Mouse (Mus musculus) lung, adult 2 months (tissue): ENCODE measurements around the gene Plin3.

Experiments used
- CTCF ChIP-seq: fragments of 200-500 bp; IDR thresholded peaks from 2 replicates; pipeline ENCODE4 v1.5.1; 2011; ENCODE audit warnings: mild to moderate bottlenecking, low read length, control low read depth; ENCODE audit not compliant: insufficient read depth
- POLR2A ChIP-seq: fragments of 200-500 bp; IDR thresholded peaks from 2 replicates; pipeline ENCODE4 v1.6.1; 2011; ENCODE audit warnings: low read depth, mild to moderate bottlenecking, control low read depth, low read length, borderline replicate concordance; ENCODE audit errors: extremely low read depth

DNA sequence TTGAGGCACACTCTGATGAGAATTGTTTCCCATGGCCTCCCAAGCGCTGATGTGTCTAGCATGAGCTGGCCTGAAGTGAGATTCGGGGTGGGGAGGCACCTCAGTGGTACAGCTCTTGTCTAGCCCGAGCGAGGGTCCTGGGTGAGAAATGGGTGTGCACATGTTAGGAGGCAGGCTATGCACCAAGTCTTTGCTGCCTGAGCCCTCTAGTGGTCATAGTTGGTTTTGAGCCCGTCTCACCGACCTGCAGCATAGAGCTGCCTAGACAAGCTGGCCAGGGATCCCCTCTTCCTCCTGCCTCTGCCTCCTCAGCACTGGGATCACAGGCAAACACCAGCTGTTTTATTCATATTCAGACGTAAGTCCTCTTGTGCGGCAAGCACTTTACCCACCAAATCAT is 28.7 kb downstream of the Plin3 start:
- peak; percentile 30; the same call in 1 of the 2 replicates for TF ChIP-seq POLR2A
- peak; percentile 96 for TF ChIP-seq CTCF
